Mouse (Mus musculus) midbrain, postnatal 0 days (tissue): ENCODE results near the gene Nanog. TPM values are rescaled to one million over a fixed set of nuclear protein-coding genes. Genes with fewer than 3 reads are reported as not detected.
"Not testable (repeated sequence)": the region's sequence is repeated elsewhere in the genome, so short reads cannot be mapped to it uniquely, and the experiment has no call there.

ENCODE experiments used
- ATAC-seq: fragments of 200-750 bp; cut with Nextera tagmentation; 2 replicates; pipeline ENCODE4 v1.8.0; 2017; ENCODE audit warnings: moderate number of reproducible peaks, mild to moderate bottlenecking, moderate TSS enrichment, moderate library complexity; ENCODE audit not compliant: low FRiP score
- DNase-seq: peaks from one replicate; pipeline ENCODE4 v3.0.0-alpha.2; 2015; ENCODE audit warnings: low spot score
- H3K27ac ChIP-seq: fragments of 300-500 bp; sonication (generic); 2 replicates; pipeline ENCODE4 v1.5.1; 2014; ENCODE audit warnings: low read depth, mild to moderate bottlenecking, low read length, mixed read lengths
- H3K27me3 ChIP-seq: fragments of 300-500 bp; sonication (generic); 2 replicates; pipeline ENCODE4 v1.6.1; 2014; ENCODE audit warnings: low read length, control low read depth, mixed read lengths; ENCODE audit not compliant: insufficient read depth
- H3K36me3 ChIP-seq: fragments of 300-500 bp; sonication (generic); 2 replicates; pipeline ENCODE4 v1.6.1; 2014; ENCODE audit warnings: low read length, control low read depth, mixed read lengths; ENCODE audit not compliant: insufficient read depth
- H3K4me1 ChIP-seq: fragments of 300-500 bp; sonication (generic); 2 replicates; pipeline ENCODE4 v1.6.1; 2014; ENCODE audit warnings: mild to moderate bottlenecking, control low read depth, antibody characterized with exemption, low read length, mixed read lengths; ENCODE audit not compliant: insufficient read depth
- H3K4me2 ChIP-seq: fragments of 300-500 bp; sonication (generic); 2 replicates; pipeline ENCODE4 v1.6.1; 2014; ENCODE audit warnings: low read depth, mild to moderate bottlenecking, low read length, mixed read lengths; ENCODE audit not compliant: poor library complexity, severe bottlenecking
- H3K4me3 ChIP-seq: fragments of 300-500 bp; sonication (generic); 2 replicates; pipeline ENCODE4 v1.5.1; 2014; ENCODE audit warnings: low read depth, mild to moderate bottlenecking, low read length, moderate library complexity
- H3K9ac ChIP-seq: fragments of 300-500 bp; sonication (generic); replicated peaks from 2 replicates; pipeline ENCODE4 v1.6.1; 2014; ENCODE audit warnings: mild to moderate bottlenecking, low read length, moderate library complexity, mixed read lengths; ENCODE audit not compliant: poor library complexity, severe bottlenecking
- H3K9me3 ChIP-seq: fragments of 300-500 bp; sonication (generic); 2 replicates; pipeline ENCODE4 v1.6.1; 2016; ENCODE audit warnings: low read length, control low read depth
- CTCF ChIP-seq: IDR thresholded peaks from 2 replicates; pipeline ENCODE4 v1.5.1; 2016; ENCODE audit warnings: antibody characterized with exemption, mild to moderate bottlenecking
- WGBS: fragments of 180-500 bp; shearing (Covaris S2); extraction: QIAGEN DNeasy Blood & Tissue Kit; methylation state at CpG from one replicate; pipeline ENCODE4 v1.1.7; 2014; 5-methylcytosine and 5-hydroxymethylcytosine counted together
- polyA plus RNA-seq: library from polyadenylated mRNA; unstranded; fragments of >200 nt; fragmentation: Nextera tagmentation; extraction: Ambion mirVana; gene quantifications from 2 replicates; pipeline ENCODE4 v1.2.1, GENCODE M21; 2015
- total RNA-seq: library from RNA; depleted of rRNA; stranded (reverse); fragments of >200 nt; gene quantifications from 2 replicates; pipeline ENCODE4 v1.2.3, GENCODE M21; 2014

Gene Nanog
- total and polyA plus RNA-seq, 2 experiments from 2014 or later: 0.10 to 0.16 TPM

DNA sequence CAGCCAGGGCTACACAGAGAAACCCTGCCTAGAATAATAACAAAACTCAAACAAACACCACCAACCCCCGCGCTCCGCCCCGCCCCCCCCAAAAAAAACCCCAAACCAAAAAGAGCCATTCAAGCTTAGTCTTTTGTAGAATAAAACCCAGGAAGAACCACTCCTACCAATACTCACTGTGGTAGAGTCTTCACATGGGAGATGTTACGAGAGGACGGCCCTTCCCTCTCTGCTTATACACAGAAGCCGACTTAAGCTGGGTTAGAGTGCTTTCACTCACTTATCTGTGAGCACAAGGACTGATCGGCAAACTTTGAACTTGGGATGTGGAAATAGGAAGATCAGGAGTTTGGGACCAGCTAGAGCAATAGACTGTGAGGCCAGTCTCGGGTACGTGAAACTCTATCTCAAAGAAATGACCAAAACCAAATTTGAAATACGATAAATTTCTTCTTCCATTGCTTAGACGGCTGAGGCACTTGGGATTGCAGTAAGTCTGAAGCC is 900 bp upstream of the Nanog start:
- no peak overlapping the region for H3K4me3 ChIP-seq
- no peak for TF ChIP-seq CTCF
- no peaks in the 10 kb centered on the region for H3K9me3 ChIP-seq
- no peak overlapping the region for H3K4me2 ChIP-seq
- H3K36me3 ChIP-seq: no peaks in the 10 kb centered on the region
- H3K27me3 ChIP-seq: no peaks in the 10 kb centered on the region
- no peak for DNase-seq
- no peak overlapping the region for H3K27ac ChIP-seq
- H3K4me1 ChIP-seq: no peaks in the 10 kb centered on the region
- WGBS: 72% methylated on average over 12 of the region's 12 CpGs
- no peak overlapping the region for H3K9ac ChIP-seq
- no peak for ATAC-seq

DNA sequence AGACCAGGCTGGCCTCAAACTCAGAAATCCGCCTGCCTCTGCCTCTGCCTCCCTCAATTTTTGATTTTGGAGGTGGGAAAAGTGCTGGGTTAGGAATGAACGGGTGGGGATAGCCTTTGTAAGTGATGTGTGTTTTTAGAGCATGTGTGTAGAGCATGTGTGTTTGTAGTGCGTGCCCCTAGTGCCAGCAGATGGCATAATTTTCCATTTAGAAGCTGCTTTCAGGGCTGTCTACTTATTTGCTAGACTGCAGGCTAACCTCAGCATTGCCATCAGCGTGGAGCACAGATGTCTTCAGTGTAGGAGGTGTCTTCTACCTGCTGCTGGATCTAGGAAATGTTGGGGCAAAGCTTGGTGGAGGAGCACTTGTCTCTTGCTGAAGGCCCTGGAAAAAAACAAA is 1.5 kb downstream of the Nanog start:
- Histone ChIP-seq H3K27ac (no peak overlapping the region), H3K9ac (no peak overlapping the region), H3K4me3 (no peak overlapping the region), H3K4me1 (no peaks in the 10 kb centered on the region), H3K27me3 (no peaks in the 10 kb centered on the region), H3K9me3 (no peaks in the 10 kb centered on the region), H3K36me3 (no peaks in the 10 kb centered on the region), H3K4me2 (no peak overlapping the region)
- peak; percentile 14 for DNase-seq
- TF ChIP-seq CTCF: peak; percentile 49
- WGBS: 84% methylated on average over 4 of the region's 4 CpGs
- ATAC-seq: 0 out of 2 replicates have a peak, but pooled peaks have one; percentile 38

DNA sequence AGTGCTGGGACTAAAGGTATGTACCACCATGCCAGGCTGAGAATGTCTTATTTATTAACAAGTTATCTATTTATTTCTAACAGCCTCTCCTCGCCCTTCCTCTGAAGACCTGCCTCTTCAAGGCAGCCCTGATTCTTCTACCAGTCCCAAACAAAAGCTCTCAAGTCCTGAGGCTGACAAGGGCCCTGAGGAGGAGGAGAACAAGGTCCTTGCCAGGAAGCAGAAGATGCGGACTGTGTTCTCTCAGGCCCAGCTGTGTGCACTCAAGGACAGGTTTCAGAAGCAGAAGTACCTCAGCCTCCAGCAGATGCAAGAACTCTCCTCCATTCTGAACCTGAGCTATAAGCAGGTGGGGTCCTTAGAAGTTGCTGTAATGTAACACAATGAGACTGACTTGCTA is 4.2 kb downstream of the Nanog start:
- ATAC-seq (no peak), DNase-seq (no peak)
- H3K27ac ChIP-seq: no peak overlapping the region
- 91% methylated on average over 2 of the region's 2 CpGs for WGBS
- H3K36me3 ChIP-seq: no peaks in the 10 kb centered on the region
- TF ChIP-seq CTCF: no peak
- H3K4me2 ChIP-seq: no peak overlapping the region
- H3K4me3 ChIP-seq: no peak overlapping the region
- no peaks in the 10 kb centered on the region for H3K27me3 ChIP-seq
- no peaks in the 10 kb centered on the region for H3K9me3 ChIP-seq
- H3K9ac ChIP-seq: no peak overlapping the region
- H3K4me1 ChIP-seq: no peaks in the 10 kb centered on the region; the same call in 1 of the 2 replicates

DNA sequence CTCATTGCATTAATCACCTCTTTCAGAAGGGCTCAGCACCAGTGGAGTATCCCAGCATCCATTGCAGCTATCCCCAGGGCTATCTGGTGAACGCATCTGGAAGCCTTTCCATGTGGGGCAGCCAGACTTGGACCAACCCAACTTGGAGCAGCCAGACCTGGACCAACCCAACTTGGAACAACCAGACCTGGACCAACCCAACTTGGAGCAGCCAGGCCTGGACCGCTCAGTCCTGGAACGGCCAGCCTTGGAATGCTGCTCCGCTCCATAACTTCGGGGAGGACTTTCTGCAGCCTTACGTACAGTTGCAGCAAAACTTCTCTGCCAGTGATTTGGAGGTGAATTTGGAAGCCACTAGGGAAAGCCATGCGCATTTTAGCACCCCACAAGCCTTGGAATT is 5.8 kb downstream of the Nanog start:
- not testable (repeated sequence) for H3K9me3 ChIP-seq, H3K4me2 ChIP-seq, H3K27ac ChIP-seq, H3K36me3 ChIP-seq, H3K27me3 ChIP-seq, H3K4me3 ChIP-seq, ATAC-seq, H3K4me1 ChIP-seq, DNase-seq, H3K9ac ChIP-seq
- WGBS: 94% methylated on average over 7 of the region's 7 CpGs

DNA sequence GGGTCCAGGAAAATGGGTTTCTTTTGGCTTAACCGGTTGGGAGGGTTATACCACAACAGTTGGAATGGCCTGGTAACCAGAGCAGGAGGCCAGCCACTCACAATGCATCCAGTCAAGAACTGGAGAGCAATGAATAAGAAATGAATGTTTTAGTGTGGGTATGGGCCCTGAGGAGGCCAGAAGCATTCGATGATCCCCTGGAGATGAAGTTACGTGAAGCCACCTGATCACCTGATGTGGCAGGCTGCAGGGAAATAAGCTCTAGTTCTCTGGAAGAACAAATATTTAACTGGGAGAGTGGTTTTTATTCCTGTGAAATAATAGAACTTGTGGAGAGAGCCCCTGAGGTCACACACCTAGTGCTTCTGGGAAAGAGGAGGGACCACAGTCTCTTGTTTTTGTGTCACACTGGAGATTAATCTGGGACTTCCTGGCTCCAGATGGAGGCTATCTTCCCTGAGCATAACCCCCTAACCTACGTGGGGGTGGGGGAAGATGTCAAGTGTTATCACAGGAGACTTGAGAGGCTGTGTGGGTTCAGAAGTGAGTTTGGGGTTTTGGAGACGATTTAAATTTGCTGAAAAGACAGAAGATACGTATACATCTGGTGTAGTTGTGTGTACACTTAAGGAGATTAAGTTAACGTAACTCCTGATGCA is 7.5 kb downstream of the Nanog start:
- no peaks in the 10 kb centered on the region for H3K36me3 ChIP-seq
- H3K27ac ChIP-seq: no peak overlapping the region
- TF ChIP-seq CTCF: no peak
- no peaks in the 10 kb centered on the region for H3K9me3 ChIP-seq
- no peaks in the 10 kb centered on the region for H3K27me3 ChIP-seq
- DNase-seq (no peak), ATAC-seq (no peak)
- H3K4me2 ChIP-seq: no peak overlapping the region
- H3K4me1 ChIP-seq: no peaks in the 10 kb centered on the region; the same call in 1 of the 2 replicates
- H3K4me3 ChIP-seq: no peak overlapping the region
- WGBS: 52% methylated on average over 7 of the region's 7 CpGs
- H3K9ac ChIP-seq: no peak overlapping the region

DNA sequence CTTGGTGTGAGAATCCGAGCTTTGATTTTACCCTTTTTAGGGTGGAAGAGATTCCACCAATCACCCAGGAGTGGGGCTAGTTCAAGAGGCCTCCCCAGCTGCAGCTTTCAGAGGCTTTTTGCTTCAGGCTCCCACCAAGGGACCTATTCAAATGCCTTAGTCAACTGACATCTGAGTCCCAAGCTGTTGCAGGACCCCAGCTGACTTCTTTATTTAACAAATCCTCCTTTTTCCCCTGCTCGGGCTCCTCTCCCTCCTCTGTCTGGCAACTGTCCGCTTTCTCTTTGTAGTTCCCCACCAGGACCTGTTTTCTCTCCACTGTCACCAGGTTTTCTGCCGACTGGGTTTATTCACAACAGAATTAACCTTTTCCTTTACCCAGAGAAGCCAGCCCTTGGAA is 8.6 kb downstream of the Nanog start:
- H3K4me1 ChIP-seq: no peaks in the 10 kb centered on the region; the same call in 1 of the 2 replicates
- no peak overlapping the region for H3K9ac ChIP-seq
- peak; percentile 40 for DNase-seq
- peak; percentile 44; the same call in 1 of the 2 replicates for ATAC-seq
- H3K36me3 ChIP-seq: no peaks in the 10 kb centered on the region
- H3K9me3 ChIP-seq: no peaks in the 10 kb centered on the region
- WGBS: 4% methylated on average over 4 of the region's 4 CpGs
- no peak overlapping the region for H3K4me2 ChIP-seq
- H3K27ac ChIP-seq: no peak overlapping the region
- TF ChIP-seq CTCF: no peak
- no peaks in the 10 kb centered on the region for H3K27me3 ChIP-seq
- H3K4me3 ChIP-seq: no peak overlapping the region

DNA sequence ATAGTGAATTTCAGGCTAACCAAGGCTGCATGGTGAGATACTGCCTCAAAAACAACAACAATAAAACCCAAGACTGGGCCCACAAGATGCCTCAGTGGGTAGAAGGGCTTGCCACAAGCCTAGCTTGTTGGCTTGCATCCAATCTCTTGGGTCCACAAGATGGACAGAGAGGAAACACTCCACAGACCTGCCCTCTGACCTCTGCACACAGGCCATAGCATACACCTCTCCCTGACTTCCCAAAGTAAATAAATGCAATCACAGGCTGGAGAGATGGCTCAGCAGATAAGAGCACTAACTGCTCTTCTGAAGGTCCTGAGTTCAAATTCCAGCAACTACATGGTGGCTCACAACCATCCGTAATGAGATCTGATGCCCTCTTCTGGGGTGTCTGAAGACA is 10.9 kb downstream of the Nanog start:
- not testable (repeated sequence) for DNase-seq
- WGBS: 89% methylated on average over 1 of the region's 1 CpGs

More for the DNA sequence above, 10.9 kb downstream of the Nanog start:
- H3K36me3 ChIP-seq, H3K4me2 ChIP-seq, H3K9me3 ChIP-seq, H3K4me3 ChIP-seq, ATAC-seq, H3K27ac ChIP-seq, H3K27me3 ChIP-seq, H3K9ac ChIP-seq, H3K4me1 ChIP-seq: not testable (repeated sequence)
